Mouse (Mus musculus) hindbrain, embryonic 10.5 days (tissue): Measurements from ENCODE around the gene Psmd6. TPM values are rescaled to one million over a fixed set of nuclear protein-coding genes. Genes with fewer than 3 reads are reported as not detected.
A peak's percentile ranks its signal among the peaks of the same experiment; 100 is the strongest.

Source experiments
- DNase-seq: peaks from one replicate; pipeline ENCODE4 v3.0.0-alpha.2; 2017; ENCODE audit warnings: low spot score
- H3K27ac ChIP-seq: fragments of 300-500 bp; sonication (generic); 2 replicates; pipeline ENCODE4 v1.5.1; 2016; ENCODE audit warnings: mild to moderate bottlenecking, moderate library complexity
- H3K27me3 ChIP-seq: fragments of 300-500 bp; sonication (generic); 2 replicates; pipeline ENCODE4 v1.6.1; 2016; ENCODE audit warnings: mild to moderate bottlenecking; ENCODE audit not compliant: poor library complexity, insufficient read depth, severe bottlenecking
- H3K36me3 ChIP-seq: fragments of 300-500 bp; sonication (generic); 2 replicates; pipeline ENCODE4 v1.6.1; 2016; ENCODE audit warnings: mild to moderate bottlenecking, moderate library complexity
- H3K4me1 ChIP-seq: fragments of 300-500 bp; sonication (generic); replicated peaks from 2 replicates; pipeline ENCODE4 v1.6.1; 2016; ENCODE audit warnings: mild to moderate bottlenecking
- H3K4me3 ChIP-seq: fragments of 300-500 bp; sonication (generic); 2 replicates; pipeline ENCODE4 v1.5.1; 2016; ENCODE audit warnings: mild to moderate bottlenecking, moderate library complexity
- H3K9me3 ChIP-seq: fragments of 300-500 bp; sonication (generic); 2 replicates; pipeline ENCODE4 v1.6.1; 2016; ENCODE audit warnings: mild to moderate bottlenecking, moderate library complexity
- WGBS: fragments of 180-500 bp; shearing (Covaris S2); methylation state at CpG from one replicate; pipeline ENCODE4 v1.1.7; 2016; 5-methylcytosine and 5-hydroxymethylcytosine counted together
- polyA plus RNA-seq: library from polyadenylated mRNA; unstranded; fragments of >200 nt; fragmentation: Nextera tagmentation; extraction: Ambion mirVana; gene quantifications from 2 replicates; pipeline ENCODE4 v1.2.1, GENCODE M21; 2016

Gene Psmd6
- polyA plus RNA-seq, 1 experiment from 2014 or later: 285 TPM

GRCm38 (mm10) chr14:14080604-14081194 lies 40.1 kb downstream of the Psmd6 start:
- H3K36me3 ChIP-seq: no peaks in the 10 kb centered on the region
- no peaks in the 10 kb centered on the region for H3K4me1 ChIP-seq
- no peak for DNase-seq
- no peaks in the 10 kb centered on the region for H3K27me3 ChIP-seq
- H3K27ac ChIP-seq: no peak overlapping the region
- H3K9me3 ChIP-seq: no peaks in the 10 kb centered on the region
- H3K4me3 ChIP-seq: no peak overlapping the region
- WGBS: 93% methylated on average over 6 of the region's 6 CpGs

- H3K27me3 ChIP-seq: no peaks in the 10 kb centered on the region
- H3K36me3 ChIP-seq: 0 out of 2 replicates have a peak, but pooled peaks cover 2% of the 10 kb centered on the region
- H3K27ac ChIP-seq: peak overlapping the region; percentile 86
- H3K4me1 ChIP-seq: peaks cover 55% of the 10 kb centered on the region
- no peaks in the 10 kb centered on the region for H3K9me3 ChIP-seq
- no peak overlapping the region for H3K4me3 ChIP-seq
- no peak for DNase-seq
- WGBS: 64% methylated on average over 4 of the region's 4 CpGs
Observed at GRCm38 (mm10) chr14:14071456-14071855, 49.3 kb downstream of the Psmd6 start.

- peak; percentile 43 for DNase-seq
- H3K4me3 ChIP-seq: no peak overlapping the region; the same call in 1 of the 2 replicates
- H3K27ac ChIP-seq: peak overlapping the region; percentile 86
- 13% methylated on average over 6 of the region's 6 CpGs for WGBS
- H3K27me3 ChIP-seq: no peaks in the 10 kb centered on the region
- peaks cover 59% of the 10 kb centered on the region for H3K4me1 ChIP-seq
- no peaks in the 10 kb centered on the region for H3K9me3 ChIP-seq
- H3K36me3 ChIP-seq: 0 out of 2 replicates have a peak, but pooled peaks cover 2% of the 10 kb centered on the region
Observed at GRCm38 (mm10) chr14:14070541-14071315, 50.1 kb downstream of the Psmd6 start.

DNA sequence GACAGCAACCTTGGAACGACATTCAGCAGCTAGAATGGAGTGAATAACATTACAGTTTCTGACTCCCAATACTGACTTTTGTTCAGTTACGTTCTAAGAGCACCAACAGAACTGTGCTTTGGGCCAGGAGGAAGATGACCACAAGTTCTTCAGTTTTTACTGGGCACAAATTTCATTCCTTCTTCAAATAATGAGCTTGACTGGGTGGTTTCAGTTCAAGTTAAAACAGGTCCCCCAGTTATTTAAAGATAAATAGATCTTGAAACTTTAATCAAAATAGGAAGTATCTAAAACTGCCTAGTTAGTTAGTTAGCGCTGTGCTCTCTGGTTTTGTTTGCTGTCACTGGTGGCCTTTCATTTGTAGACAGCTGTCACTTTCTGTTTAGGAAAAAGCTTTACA lies 52.2 kb downstream of the Psmd6 start:
- no peaks in the 10 kb centered on the region for H3K27me3 ChIP-seq
- peaks cover 74% of the 10 kb centered on the region for H3K4me1 ChIP-seq
- H3K4me3 ChIP-seq: no peak overlapping the region
- 19% methylated on average over 3 of the region's 3 CpGs for WGBS
- DNase-seq: no peak
- H3K9me3 ChIP-seq: no peaks in the 10 kb centered on the region
- no peaks in the 10 kb centered on the region for H3K36me3 ChIP-seq
- H3K27ac ChIP-seq: peak overlapping the region; percentile 79

DNA sequence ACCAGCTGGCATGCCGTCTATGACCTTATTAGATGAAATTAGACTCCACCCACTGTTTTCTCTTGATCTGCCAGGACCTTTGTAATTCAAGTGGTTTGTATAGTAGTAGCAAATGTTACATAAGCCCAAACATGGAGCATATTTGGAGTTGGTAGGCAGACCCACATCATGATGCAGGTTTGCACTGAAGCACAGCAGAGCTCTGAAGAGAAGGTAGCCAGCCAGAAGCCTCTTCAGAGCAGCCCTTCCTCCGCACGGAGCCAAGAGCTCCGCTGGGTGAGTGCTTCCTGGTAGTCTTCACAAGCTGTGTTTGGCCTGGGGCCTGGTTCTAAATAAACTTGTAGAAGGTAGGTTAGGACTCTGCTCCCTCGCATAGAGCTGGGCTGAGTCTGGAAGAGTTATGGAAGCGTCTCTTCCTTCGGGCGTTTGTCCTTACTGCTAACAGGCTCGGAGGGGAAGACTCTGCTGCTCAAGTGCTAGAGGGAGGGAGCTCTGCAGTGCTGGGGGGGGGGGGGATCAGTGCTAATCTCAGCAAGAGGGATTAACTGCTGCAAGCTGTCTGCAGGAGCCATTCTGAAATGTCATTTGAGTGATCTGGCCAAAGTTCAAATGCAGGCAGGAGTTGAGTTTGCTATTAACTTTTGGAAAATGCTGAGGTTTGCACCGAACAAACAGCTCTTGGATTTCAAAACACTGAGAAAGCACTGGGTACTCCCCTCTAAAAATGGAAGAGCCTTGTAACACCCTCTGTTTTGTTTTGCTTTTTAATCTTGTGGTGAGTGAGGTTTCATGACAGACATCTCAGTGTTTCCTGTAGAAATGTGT lies 52.9 kb downstream of the Psmd6 start:
- Histone ChIP-seq H3K27me3 (no peaks in the 10 kb centered on the region), H3K9me3 (no peaks in the 10 kb centered on the region), H3K4me1 (peaks cover 72% of the 10 kb centered on the region), H3K27ac (peak overlapping the region; percentile 79), H3K36me3 (no peaks in the 10 kb centered on the region), H3K4me3 (peak overlapping the region; percentile 28)
- peak; percentile 33 for DNase-seq
- WGBS: 14% methylated on average over 10 of the region's 10 CpGs

GRCm38 (mm10) chr14:14066241-14066640 lies 54.5 kb downstream of the Psmd6 start:
- H3K27ac ChIP-seq: no peak overlapping the region
- no peak for DNase-seq
- H3K36me3 ChIP-seq: 0 out of 2 replicates have a peak, but pooled peaks cover 6% of the 10 kb centered on the region
- no peaks in the 10 kb centered on the region for H3K27me3 ChIP-seq
- 78% methylated on average over 6 of the region's 6 CpGs for WGBS
- peaks cover 57% of the 10 kb centered on the region for H3K4me1 ChIP-seq
- H3K4me3 ChIP-seq: no peak overlapping the region
- no peaks in the 10 kb centered on the region for H3K9me3 ChIP-seq

GRCm38 (mm10) chr14:14065142-14065498 lies 55.7 kb downstream of the Psmd6 start:
- Histone ChIP-seq H3K4me1 (peaks cover 45% of the 10 kb centered on the region), H3K27me3 (no peaks in the 10 kb centered on the region), H3K9me3 (no peaks in the 10 kb centered on the region), H3K36me3 (0 out of 2 replicates have a peak, but pooled peaks cover 6% of the 10 kb centered on the region), H3K27ac (0 out of 2 replicates have a peak overlapping the region, but pooled peaks have one; percentile 45), H3K4me3 (no peak overlapping the region)
- DNase-seq: no peak
- WGBS: 53% methylated on average over 4 of the region's 4 CpGs

GRCm38 (mm10) chr14:14064486-14065141 lies 56.2 kb downstream of the Psmd6 start:
- 0 out of 2 replicates have a peak overlapping the region, but pooled peaks have one; percentile 45 for H3K27ac ChIP-seq

DNA sequence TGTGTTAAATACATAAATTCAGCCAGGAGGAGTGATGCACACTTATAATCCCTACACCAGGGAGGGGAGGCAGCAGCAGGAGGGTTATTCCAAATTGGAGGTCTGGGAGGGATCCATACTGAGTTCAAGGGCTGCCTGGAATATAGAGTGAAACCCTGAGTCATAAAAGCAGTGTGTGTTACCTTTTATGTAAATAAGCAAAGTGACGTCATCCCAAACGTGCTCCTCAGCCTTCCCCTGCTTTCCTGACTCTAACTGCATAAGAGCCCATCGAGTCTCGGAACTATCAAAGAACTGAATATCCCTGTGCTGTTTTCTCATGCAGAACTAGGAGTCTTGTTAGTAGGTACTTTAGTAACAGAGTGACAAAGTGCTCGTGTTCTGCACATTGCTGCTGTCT lies 57.4 kb downstream of the Psmd6 start:
- peaks cover 29% of the 10 kb centered on the region for H3K4me1 ChIP-seq
- no peak for DNase-seq
- H3K27me3 ChIP-seq: no peaks in the 10 kb centered on the region
- H3K9me3 ChIP-seq: peaks cover 1% of the 10 kb centered on the region; the same call in 1 of the 2 replicates
- no peak overlapping the region for H3K27ac ChIP-seq
- no peak overlapping the region for H3K4me3 ChIP-seq
- H3K36me3 ChIP-seq: peaks cover 10% of the 10 kb centered on the region
- WGBS: 72% methylated on average over 5 of the region's 5 CpGs

More at GRCm38 (mm10) chr14:14064486-14065141, 56.2 kb downstream of the Psmd6 start:
- 31% methylated on average over 5 of the region's 5 CpGs for WGBS
- Histone ChIP-seq H3K27me3 (no peaks in the 10 kb centered on the region), H3K36me3 (0 out of 2 replicates have a peak, but pooled peaks cover 6% of the 10 kb centered on the region), H3K4me1 (peaks cover 41% of the 10 kb centered on the region), H3K4me3 (no peak overlapping the region), H3K9me3 (no peaks in the 10 kb centered on the region)
- no peak for DNase-seq

- Histone ChIP-seq H3K27me3 (no peaks in the 10 kb centered on the region), H3K36me3 (peaks cover 14% of the 10 kb centered on the region), H3K9me3 (peaks cover 4% of the 10 kb centered on the region; the same call in 1 of the 2 replicates), H3K27ac (no peak overlapping the region), H3K4me3 (no peak overlapping the region), H3K4me1 (peaks cover 22% of the 10 kb centered on the region)
- WGBS: 81% methylated on average over 11 of the region's 11 CpGs
- DNase-seq: no peak
Observed at GRCm38 (mm10) chr14:14062531-14063245, 58.1 kb downstream of the Psmd6 start.
